Comparison of ENCODE assay signal across 14 mouse cellular contexts in the genomic region with DNA sequence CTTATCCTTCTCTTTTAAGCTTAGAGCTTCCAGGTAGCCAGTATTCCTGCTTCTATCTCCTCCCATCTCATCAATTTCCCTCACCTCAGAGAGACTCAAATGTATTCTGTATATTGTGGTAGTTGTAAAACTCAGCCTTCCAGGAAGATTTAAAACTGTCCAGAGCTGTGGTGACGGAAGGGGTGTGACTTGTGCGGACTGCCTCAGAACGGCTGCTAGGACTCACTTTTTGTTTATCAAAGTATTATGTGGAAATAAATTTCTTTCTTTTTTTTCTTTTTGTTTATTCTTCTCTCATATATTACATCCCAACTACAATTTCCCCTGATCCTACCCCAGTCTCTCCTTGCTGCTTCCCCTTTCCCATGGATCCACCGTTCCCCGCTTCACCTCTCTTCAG.
DNase-seq lines count a peak whose midpoint lies in the region; ATAC-seq and TF ChIP-seq lines count a peak whose summit lies in the region.
"Had no signal": no experiment of that assay in that cellular context is flagged by ENCODE, and none has a peak within 500 bp of the region (broad histone marks: within the 10 kb centered on the region; RNA-seq: fewer than 3 reads in every experiment).

No protein-coding gene starts in this region.

- H3K4me2 ChIP-seq in kidney, postnatal 0 days (ENCODE audit: low read length): peak overlapping the region; percentile 37
- H3K4me2 ChIP-seq in intestine, embryonic 16.5 days (ENCODE audit: low read depth, low read length): 0 out of 2 replicates have a peak overlapping the region, but pooled peaks have one; percentile 21
- H3K4me2 ChIP-seq: midbrain, embryonic 12.5 days had no signal

- no peaks in the 10 kb centered on the region for H3K27me3 ChIP-seq in kidney, postnatal 0 days (ENCODE audit: insufficient read depth, low read length)
- H3K27me3 ChIP-seq in intestine, embryonic 16.5 days (replicated peaks; ENCODE audit: control insufficient read depth, insufficient read depth, low read length): no peaks in the 10 kb centered on the region
- H3K27me3 ChIP-seq: midbrain, embryonic 12.5 days had no signal

- no peak for TF ChIP-seq POLR2A in cortical plate, adult 2 months (IDR thresholded peaks at IDR 0.05; ENCODE audit: extremely low read depth, insufficient read depth, low read length)

- no peak for TF ChIP-seq CTCF in gastrocnemius, adult 2 months (IDR thresholded peaks at IDR 0.05)
- no peak for TF ChIP-seq CTCF in kidney, postnatal 0 days (IDR thresholded peaks at IDR 0.05; ENCODE audit: low read depth)
- TF ChIP-seq CTCF in cortical plate, adult 2 months (IDR thresholded peaks at IDR 0.05; ENCODE audit: extremely low read depth, insufficient read depth, low read length): no peak

- no peaks in the 10 kb centered on the region for H3K9me3 ChIP-seq in kidney, postnatal 0 days (replicated peaks; ENCODE audit: low read length)
- H3K9me3 ChIP-seq in intestine, embryonic 16.5 days (ENCODE audit: control insufficient read depth, low read length): no peaks in the 10 kb centered on the region
- H3K9me3 ChIP-seq: forebrain, embryonic 10.5 days; midbrain, embryonic 12.5 days had no signal

- no peak overlapping the region for H3K9ac ChIP-seq in kidney, postnatal 0 days (ENCODE audit: low read depth, low read length)
- no peak overlapping the region for H3K9ac ChIP-seq in intestine, embryonic 16.5 days (ENCODE audit: low read depth, low read length)
- H3K9ac ChIP-seq: midbrain, embryonic 12.5 days had no signal

- no peak for ATAC-seq in kidney, postnatal 0 days (replicated peaks; ENCODE audit: low FRiP score, low read depth)
- ATAC-seq in intestine, embryonic 16.5 days: no peak
- ATAC-seq in activated CD4-positive, CD25-positive, alpha-beta regulatory T cell, adult 4 months: no peak

- WGBS in kidney, postnatal 0 days: 43% methylated on average over 5 of the region's 5 CpGs
- 55% methylated on average over 5 of the region's 5 CpGs for WGBS in intestine, embryonic 16.5 days

- H3K4me1 ChIP-seq in kidney, postnatal 0 days (replicated peaks; ENCODE audit: insufficient read depth, low read length): no peaks in the 10 kb centered on the region
- peaks cover 2% of the 10 kb centered on the region; the same call in 1 of the 2 replicates for H3K4me1 ChIP-seq in cortical plate, adult 2 months (ENCODE audit: control insufficient read depth, insufficient read depth, low read length)
- no peaks in the 10 kb centered on the region; the same call in 1 of the 2 replicates for H3K4me1 ChIP-seq in intestine, embryonic 16.5 days (ENCODE audit: control insufficient read depth, insufficient read depth, low read length)

- intact Hi-C loops in gastrocnemius, adult 2 months (cut with DNase I): no loop called here
- intact Hi-C loops in left cerebral cortex, postnatal 10 days (cut with DNase I): no loop called here

- peak overlapping the region; percentile 8 for H3K4me3 ChIP-seq in gastrocnemius, adult 2 months
- H3K4me3 ChIP-seq in kidney, postnatal 0 days (replicated peaks; ENCODE audit: low read depth, low read length): no peak overlapping the region
- H3K4me3 ChIP-seq in cortical plate, adult 2 months (ENCODE audit: insufficient read depth, low read length): 0 out of 2 replicates have a peak overlapping the region, but pooled peaks have one; percentile 31
- no peak overlapping the region for H3K4me3 ChIP-seq in intestine, embryonic 16.5 days (ENCODE audit: low read length)
- H3K4me3 ChIP-seq: forebrain, embryonic 10.5 days; midbrain, embryonic 12.5 days; myocyte had no signal

- H3K27ac ChIP-seq in gastrocnemius, adult 2 months: no peak overlapping the region
- no peak overlapping the region for H3K27ac ChIP-seq in kidney, postnatal 0 days
- H3K27ac ChIP-seq in cortical plate, adult 2 months (ENCODE audit: insufficient read depth, low read length): no peak overlapping the region
- no peak overlapping the region for H3K27ac ChIP-seq in intestine, embryonic 16.5 days (ENCODE audit: low read length)
- H3K27ac ChIP-seq: midbrain, embryonic 12.5 days had no signal

- no peak for DNase-seq in gastrocnemius, adult 2 months
- no peak for DNase-seq in gastrocnemius, postnatal 25 days
- peak; percentile 84 for DNase-seq in kidney, postnatal 0 days (ENCODE audit: low spot score)
- no peak for DNase-seq in kidney, postnatal 14 days
- DNase-seq in left cerebral cortex, postnatal 10 days (ENCODE audit: extremely low spot score in 1 of 2, low spot score in 2 of 2): no peak
- DNase-seq: cerebellum, postnatal 25 days; gastrocnemius, postnatal 10 days; kidney, adult 9 months had no signal

- no peaks in the 10 kb centered on the region for H3K36me3 ChIP-seq in kidney, postnatal 0 days (ENCODE audit: insufficient read depth, low read length)
- no peaks in the 10 kb centered on the region for H3K36me3 ChIP-seq in intestine, embryonic 16.5 days (ENCODE audit: control insufficient read depth, insufficient read depth, low read length)
- H3K36me3 ChIP-seq: forebrain, embryonic 10.5 days; midbrain, embryonic 12.5 days had no signal

Comparison
In these comparisons a context has a peak if more than half of its experiments do, and no peak if none do; other contexts are left out.
1. H3K4me3 ChIP-seq: peak in gastrocnemius, adult 2 months (single experiment) and cortical plate, adult 2 months (single experiment); none in kidney, postnatal 0 days (single experiment) and intestine, embryonic 16.5 days (single experiment).